Mouse (Mus musculus) liver, embryonic 14.5 days (tissue): ENCODE results near the gene Tha1.

Source experiments
- CTCF ChIP-seq: IDR thresholded peaks from 2 replicates; pipeline ENCODE4 v1.5.1; 2016; ENCODE audit warnings: antibody characterized with exemption, low read depth, control low read depth
- EP300 ChIP-seq: IDR thresholded peaks from 2 replicates; pipeline ENCODE4 v1.6.1; 2016; ENCODE audit warnings: antibody characterized with exemption, low read depth

- no peak for TF ChIP-seq EP300
- no peak for TF ChIP-seq CTCF
Measured at GRCm38 (mm10) chr11:117840910-117841309, 32.4 kb downstream of the Tha1 start.
